Mouse (Mus musculus) spleen, postnatal 4 days (tissue): ENCODE data around the gene Rims1.

Experiments used
- DNase-seq, 2 experiments: peaks; one replicate each; pipeline ENCODE4 v3.0.0; 2022; ENCODE audit warnings: low spot score in 2 of 2

Gene Rims1

GRCm38 (mm10) chr1:22694514-22694913 lies 111.3 kb downstream of the Rims1 start:
- no peak for DNase-seq

GRCm38 (mm10) chr1:22683455-22683854 lies 122.3 kb downstream of the Rims1 start:
- no peak for DNase-seq

- DNase-seq = no peak
These were observed 141.6 kb downstream of the Rims1 start for GRCm38 (mm10) chr1:22664196-22664595.

GRCm38 (mm10) chr1:22661825-22662224 lies 144.0 kb downstream of the Rims1 start:
- DNase-seq = no peak

GRCm38 (mm10) chr1:22655983-22656382 lies 149.8 kb downstream of the Rims1 start:
- no peak for DNase-seq

- no peak for DNase-seq
These were observed 150.9 kb downstream of the Rims1 start for GRCm38 (mm10) chr1:22654903-22655302.

GRCm38 (mm10) chr1:22650588-22650987 lies 155.2 kb downstream of the Rims1 start:
- no peak for DNase-seq

GRCm38 (mm10) chr1:22649432-22649831 lies 156.4 kb downstream of the Rims1 start:
- DNase-seq = no peak

GRCm38 (mm10) chr1:22645257-22645656 lies 160.5 kb downstream of the Rims1 start:
- DNase-seq = no peak

- no peak for DNase-seq
These were observed 165.2 kb downstream of the Rims1 start for GRCm38 (mm10) chr1:22640568-22640967.

- no peak for DNase-seq
These were observed 166.1 kb downstream of the Rims1 start for GRCm38 (mm10) chr1:22639702-22640101.

GRCm38 (mm10) chr1:22633871-22634270 lies 171.9 kb downstream of the Rims1 start:
- no peak for DNase-seq

GRCm38 (mm10) chr1:22632551-22632950 lies 173.2 kb downstream of the Rims1 start:
- DNase-seq = no peak

- DNase-seq = no peak
These were observed 173.8 kb downstream of the Rims1 start for GRCm38 (mm10) chr1:22631991-22632390.

- DNase-seq = no peak
These were observed 176.8 kb downstream of the Rims1 start for GRCm38 (mm10) chr1:22629011-22629410.

GRCm38 (mm10) chr1:22627013-22627412 lies 178.8 kb downstream of the Rims1 start:
- DNase-seq = no peak

- no peak for DNase-seq
These were observed 179.5 kb downstream of the Rims1 start for GRCm38 (mm10) chr1:22626295-22626694.

- no peak for DNase-seq
These were observed 185.0 kb downstream of the Rims1 start for GRCm38 (mm10) chr1:22620827-22621226.

- DNase-seq = no peak
These were observed 190.2 kb downstream of the Rims1 start for GRCm38 (mm10) chr1:22615601-22616000.

- no peak for DNase-seq
These were observed 192.2 kb downstream of the Rims1 start for GRCm38 (mm10) chr1:22613609-22614008.

- DNase-seq = no peak
These were observed 201.3 kb downstream of the Rims1 start for GRCm38 (mm10) chr1:22604329-22605044.

GRCm38 (mm10) chr1:22596197-22596596 lies 209.6 kb downstream of the Rims1 start:
- no peak for DNase-seq

GRCm38 (mm10) chr1:22594841-22595240 lies 211.0 kb downstream of the Rims1 start:
- no peak for DNase-seq

GRCm38 (mm10) chr1:22587859-22588383 lies 217.9 kb downstream of the Rims1 start:
- DNase-seq = no peak
